Mouse (Mus musculus) ES-Bruce4 (cell line): Measurements from ENCODE around the gene Ank2.

Experiments
- CTCF ChIP-seq: IDR thresholded peaks from one replicate; pipeline ENCODE4 v1.8.1; 2011; ENCODE audit warnings: low read depth, low read length
- EP300 ChIP-seq: IDR thresholded peaks from 2 replicates; pipeline ENCODE4 v1.6.1; 2011; ENCODE audit warnings: low read depth, low read length; ENCODE audit not compliant: insufficient read depth
- POLR2A ChIP-seq: IDR thresholded peaks from one replicate; pipeline ENCODE4 v1.8.1; 2011; ENCODE audit warnings: low read length; ENCODE audit not compliant: insufficient read depth

GRCm38 (mm10) chr3:127205883-127206434, 293.2 kb downstream of the Ank2 start:
- no peak for TF ChIP-seq CTCF
- no peak for TF ChIP-seq POLR2A
- no peak for TF ChIP-seq EP300
